Mouse (Mus musculus): ENCODE data around the gene Slc7a7.
"Not testable (repeated sequence)": the region's sequence is repeated elsewhere in the genome, so short reads cannot be mapped to it uniquely, and the experiment has no call there.

Gene Slc7a7

DNA sequence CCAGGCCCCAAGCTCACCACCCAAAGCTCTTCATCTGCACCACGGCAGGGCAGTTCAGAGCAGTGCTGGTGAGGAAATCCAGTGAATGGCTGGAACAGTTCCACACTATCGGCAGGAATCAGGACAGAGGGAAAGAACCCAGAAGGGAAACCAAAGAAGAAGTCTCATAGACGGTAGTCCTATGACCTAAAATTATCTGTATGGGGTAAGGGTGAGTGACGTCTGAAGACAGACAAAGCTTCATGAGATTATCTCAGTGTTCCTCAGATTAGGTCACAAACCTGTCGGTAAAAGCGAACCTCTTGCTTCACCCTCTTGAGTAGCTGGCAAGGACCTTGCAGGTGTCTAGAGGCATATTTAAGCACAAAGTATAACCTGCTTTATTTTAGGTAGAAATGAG is 40.4 kb downstream of the Slc7a7 start:
- no peak for DNase-seq (ENCODE audit: low spot score)

DNA sequence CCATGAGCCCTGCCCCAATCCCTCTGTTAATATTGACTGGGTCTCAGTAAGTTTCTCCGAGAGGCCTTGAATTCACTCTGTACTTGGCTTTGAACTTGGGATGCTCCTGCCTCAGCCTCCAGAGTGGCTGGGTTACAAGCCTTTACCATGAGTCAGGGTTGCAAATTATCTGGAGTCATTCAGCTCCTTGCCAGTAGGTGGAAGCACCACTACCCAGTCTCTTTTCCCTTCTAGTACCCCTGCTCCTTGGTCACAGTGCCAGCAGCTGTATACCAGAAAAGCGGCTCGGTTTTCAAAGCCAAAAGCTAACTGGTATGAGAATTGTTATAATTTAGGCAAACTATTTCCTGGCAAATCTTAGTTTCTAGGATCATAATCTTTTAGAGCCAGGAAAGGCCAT is 41.7 kb downstream of the Slc7a7 start:
- peak; percentile 34 for DNase-seq (ENCODE audit: low spot score)

DNA sequence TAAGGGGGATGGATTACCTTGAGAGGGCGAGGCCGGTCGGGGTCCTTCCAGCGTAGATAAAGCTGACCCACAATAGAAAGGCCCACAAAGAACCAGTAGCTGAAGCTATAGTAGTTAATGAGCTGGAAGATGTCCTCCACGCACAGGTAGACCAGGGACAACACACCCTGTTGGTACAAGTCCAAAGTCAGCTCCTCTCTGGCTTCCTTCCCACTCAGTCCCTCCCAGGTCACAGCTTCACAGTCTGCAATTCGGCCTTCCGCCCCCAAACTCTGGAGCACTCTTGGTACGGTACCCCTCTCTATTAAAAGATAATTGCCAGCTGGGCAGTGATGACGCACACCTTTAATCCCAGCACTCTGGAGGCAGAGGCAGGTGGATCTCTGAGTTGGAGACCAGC is 44.7 kb downstream of the Slc7a7 start:
- DNase-seq (ENCODE audit: low spot score): no peak

DNA sequence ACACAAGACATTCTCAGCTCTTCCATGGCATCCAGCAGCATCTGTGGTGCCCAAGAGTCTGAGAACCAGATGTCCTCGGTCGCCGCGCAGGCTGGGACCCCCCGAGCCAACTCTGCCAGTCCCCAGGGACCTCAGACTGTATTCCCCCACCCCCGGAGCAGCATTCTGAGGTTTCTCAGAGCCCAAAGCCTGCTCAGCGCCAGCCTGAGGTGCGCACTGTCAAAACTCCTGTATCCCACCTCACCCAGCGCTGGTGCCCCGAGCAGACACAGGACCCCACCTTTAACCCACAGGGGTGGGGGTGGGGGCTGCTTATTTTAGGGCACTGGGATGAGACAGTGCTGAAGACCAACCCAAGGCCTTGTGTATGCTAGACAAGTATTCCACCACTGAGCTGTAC is 46.1 kb downstream of the Slc7a7 start:
- no peak for DNase-seq (ENCODE audit: low spot score)

DNA sequence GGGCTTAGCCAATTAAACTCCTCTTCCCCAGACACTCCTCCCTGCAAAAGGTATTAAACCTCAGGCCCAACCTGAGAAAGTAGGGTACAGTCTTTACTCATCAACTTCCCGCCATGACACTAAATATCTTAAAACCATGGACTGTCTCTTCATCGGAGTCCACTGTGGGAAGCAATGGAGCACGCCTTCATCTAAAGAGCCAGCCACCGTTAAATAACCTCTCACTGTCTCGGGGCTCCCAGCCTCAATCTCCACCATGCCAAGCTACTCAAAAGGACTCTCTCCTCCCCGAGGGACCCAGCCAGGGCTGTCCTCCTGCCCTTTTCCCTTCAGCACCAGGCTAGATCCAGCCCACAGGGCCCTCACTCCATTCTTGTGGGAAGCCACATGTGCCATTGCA is 47.0 kb downstream of the Slc7a7 start:
- DNase-seq (ENCODE audit: low spot score): no peak

DNA sequence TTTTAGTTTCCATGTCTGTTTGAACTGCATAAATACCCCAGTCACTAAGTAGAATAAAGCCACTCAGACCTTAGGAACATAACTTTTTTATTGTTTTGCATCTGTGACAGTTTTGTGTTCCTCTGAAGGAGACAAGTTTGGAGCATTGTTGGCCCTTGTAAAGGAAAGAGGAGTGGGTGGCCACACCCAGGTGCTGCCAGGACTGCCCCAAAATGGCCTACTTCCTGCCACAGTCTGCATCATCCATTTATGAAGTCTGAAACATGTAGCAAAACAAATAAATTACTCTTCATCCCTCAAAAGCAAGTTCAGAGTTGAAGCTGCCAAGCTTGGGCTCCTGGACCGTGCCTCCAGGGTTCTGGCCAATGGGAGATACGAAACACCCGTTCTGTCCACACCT is 48.2 kb downstream of the Slc7a7 start:
- DNase-seq (ENCODE audit: low spot score): no peak

DNA sequence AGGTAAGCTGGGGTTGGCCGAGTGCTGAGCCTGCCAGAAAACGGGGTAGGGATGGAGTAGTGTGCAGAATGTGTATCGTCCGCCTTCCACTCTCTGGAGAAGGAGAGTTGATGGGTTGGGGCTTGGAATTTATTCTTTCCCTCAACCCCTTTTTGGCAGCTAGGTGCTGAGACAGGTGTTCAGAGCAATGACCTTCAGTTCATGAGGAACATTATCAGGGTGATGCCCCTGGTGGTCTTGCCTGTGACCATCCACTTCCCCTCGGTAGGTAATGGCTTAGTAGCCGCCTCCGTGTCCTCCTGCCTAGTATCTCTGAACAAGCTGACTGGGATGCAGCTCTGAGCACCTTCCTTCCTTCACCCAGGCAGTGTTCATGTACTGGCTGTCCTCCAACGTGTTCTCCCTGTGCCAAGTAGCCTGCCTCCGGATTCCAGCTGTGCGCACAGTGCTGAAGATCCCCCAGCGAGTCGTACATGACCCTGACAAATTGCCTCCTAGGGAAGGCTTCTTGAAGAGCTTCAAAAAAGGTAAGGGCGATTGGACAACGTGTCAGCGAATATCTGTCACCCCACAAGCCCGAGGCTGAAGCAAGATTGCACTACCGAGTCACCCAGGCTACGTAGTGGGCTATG is 50.0 kb downstream of the Slc7a7 start:
- no peak for DNase-seq (ENCODE audit: low spot score)

DNA sequence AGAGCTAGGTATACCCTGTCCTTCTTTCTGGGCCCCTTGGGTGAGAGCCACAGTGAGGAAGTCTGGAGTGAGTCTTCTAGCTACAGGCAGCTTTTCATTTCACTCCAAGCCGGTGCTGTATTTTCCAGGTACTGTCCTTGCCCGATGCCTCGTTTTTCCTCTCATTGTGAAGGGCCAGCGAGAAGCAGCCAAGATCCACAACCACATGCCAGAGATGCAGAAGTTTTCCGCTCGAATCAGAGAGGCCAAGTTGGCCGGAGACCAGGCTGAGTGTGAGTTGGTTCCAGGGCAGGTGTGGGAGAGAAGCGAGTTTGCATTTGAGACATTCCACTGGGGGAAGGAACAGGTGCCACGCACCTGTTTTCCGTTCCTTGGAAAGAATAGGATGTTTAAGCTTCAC is 51.0 kb downstream of the Slc7a7 start:
- DNase-seq (ENCODE audit: low spot score): no peak

DNA sequence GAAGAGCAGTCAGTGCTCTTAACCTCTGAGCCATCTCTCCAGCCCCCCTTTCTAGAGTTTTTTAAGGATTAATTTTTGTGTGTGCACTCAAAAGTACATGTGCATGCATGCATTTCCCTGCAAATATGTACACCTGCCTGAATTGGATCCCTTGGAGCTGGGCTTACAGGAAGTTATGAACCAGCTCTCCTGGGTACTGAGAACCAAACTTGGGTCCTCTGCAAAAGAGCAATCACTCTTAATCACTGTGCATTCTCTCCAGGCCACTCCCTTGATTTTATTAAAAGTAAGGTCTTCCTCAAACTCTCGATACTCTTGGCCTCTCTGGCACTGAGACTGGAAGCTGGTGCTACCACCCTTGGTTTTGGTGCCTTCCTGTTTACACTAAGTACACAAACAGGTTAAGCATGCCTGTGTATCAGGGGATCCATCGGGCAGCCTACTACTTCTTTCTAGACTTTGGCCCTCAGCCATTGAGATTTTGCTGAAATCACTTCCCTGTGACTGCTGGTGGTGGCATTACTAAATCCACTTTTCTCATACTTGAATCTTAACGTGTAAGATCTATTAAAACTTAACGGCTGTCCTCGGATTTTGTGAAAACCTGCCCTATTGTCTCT is 52.4 kb downstream of the Slc7a7 start:
- no peak for DNase-seq (ENCODE audit: low spot score)

DNA sequence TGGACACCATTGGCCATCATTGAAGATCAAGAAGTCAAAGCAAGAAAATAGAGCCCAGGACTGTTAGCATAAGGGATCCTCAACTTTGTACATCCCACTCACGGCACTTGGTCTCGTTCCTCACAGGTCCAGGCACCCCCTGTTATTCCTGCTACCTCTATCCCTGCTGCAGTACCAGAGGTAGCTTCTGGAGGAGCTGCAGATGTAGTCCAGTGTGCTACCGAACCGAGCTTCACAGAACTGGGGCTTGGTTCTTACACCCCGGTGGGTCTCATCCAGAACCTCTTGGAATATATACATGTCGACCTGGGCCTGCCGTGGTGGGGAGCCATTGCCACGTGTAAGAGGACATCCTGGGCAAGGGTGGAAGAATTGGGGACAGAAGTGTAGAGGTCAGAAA is 54.4 kb downstream of the Slc7a7 start:
- DNase-seq (ENCODE audit: low spot score): no peak

DNA sequence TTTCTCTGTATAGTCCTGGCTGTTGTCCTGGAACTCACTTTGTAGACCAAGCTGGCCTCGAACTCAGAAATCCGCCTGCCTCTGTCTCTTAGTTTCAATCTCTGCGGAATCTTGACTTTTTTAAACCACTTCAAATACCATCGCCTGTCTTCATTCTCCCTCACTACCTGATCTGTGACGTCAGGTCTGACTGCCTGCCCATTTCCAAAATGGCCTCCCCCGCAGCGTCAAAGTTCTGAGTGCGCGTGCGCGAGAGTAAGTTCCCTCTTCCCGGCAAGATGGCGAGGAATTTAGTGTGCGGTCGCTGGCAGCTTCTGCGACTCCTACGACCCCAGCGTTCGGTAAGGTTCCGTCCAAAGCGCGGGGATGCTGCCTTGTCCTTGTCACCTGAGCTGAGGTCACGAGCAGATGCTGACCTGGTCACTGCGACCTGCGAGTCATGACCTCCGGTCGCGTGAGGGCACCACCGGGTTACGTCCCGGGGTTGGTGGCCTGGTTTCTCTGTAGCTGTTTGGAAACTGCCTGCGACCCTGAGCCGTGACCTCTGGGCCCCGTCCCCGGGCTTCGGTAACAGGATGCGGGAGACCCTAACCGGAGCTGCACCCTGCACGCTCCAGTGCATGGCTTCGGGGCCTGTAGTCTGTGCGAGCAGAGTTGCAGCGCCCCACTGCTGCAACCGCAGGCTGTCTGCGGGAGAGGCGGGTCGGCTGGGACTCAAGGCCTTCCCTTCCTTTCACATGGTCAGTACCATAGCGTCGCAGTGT is 56.8 kb downstream of the Slc7a7 start, which contains the start of gene Oxa1l:
Gene Oxa1l, plus strand, starts transcription at position 258 of the 764 bp plus-strand sequence.
- peak; percentile 97 for DNase-seq (ENCODE audit: low spot score)

DNA sequence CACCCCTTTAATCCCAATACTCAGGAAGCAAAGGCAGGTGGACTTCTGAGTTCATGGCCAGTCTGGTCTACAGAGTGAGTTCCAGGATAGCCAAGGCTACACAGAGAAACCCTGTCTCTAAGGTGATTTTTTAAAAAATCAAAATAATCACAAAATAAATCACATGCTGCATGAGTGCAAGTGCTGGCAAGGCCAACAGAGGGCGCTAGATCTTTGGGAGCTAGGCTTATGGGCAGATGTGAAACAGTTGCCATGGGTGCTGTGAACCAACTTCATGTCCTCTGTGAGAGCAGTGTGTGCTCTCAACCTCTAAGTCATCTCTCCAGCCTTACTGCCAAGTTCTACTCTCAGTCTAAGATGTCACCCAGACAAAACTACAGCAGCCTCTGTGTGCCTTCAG is 63.2 kb downstream of the Slc7a7 start:
- no peak for DNase-seq (ENCODE audit: low spot score)

DNA sequence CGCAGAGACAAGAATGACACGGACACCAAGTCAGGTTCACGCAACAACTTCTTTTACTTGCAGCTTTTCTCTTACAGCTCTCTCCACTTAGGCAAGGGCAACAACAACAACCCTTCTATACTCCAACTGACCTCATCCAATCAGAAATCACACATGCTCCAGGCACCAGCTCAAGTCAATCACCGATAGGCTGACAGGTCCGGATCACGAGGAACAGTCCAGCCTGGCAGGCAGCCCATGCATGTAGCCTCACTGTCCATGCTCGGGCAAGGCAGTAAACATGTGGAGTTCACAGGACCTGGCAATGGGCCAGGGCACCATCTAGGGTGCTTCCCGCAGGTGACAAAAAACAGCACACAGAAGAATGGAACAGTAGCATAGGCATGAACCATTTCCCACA is 65.3 kb downstream of the Slc7a7 start:
- no peak for DNase-seq (ENCODE audit: low spot score)

DNA sequence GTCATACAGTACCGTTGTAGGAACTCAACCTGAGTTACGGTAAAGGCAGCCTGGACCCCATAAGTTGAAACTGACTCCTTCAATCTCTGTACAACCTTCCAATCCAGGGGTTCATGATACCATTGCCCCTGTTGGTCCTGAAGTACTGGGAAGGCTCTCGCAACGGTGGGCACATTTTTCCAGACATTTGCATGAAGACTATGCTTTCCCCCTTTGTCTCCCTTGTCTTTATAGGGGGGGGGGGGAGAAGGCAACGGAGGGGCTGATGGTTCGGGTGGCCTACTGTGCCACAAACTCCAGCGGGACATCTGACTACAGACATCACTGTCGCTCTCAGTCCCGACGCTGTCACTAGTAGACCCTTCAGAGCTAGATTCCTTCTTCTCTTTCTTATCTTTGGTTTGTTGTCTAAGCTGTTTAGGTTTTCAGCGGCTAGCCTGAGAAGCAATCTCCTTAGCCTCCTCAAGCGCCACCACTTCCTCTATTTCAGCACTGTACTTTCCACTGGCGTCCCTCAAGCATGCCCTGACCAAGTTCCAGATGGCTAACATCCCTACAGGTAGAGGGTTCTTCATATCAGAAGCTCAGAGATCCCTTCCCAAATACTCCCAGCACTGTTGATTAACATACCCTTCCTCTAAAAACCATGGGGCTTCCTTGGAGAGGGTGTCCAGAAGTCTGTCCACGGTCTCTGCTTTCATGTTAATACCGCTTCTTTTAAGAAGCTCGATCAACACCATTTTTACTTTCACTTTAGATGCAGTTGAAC is 66.6 kb downstream of the Slc7a7 start:
- DNase-seq (ENCODE audit: low spot score): not testable (repeated sequence)

DNA sequence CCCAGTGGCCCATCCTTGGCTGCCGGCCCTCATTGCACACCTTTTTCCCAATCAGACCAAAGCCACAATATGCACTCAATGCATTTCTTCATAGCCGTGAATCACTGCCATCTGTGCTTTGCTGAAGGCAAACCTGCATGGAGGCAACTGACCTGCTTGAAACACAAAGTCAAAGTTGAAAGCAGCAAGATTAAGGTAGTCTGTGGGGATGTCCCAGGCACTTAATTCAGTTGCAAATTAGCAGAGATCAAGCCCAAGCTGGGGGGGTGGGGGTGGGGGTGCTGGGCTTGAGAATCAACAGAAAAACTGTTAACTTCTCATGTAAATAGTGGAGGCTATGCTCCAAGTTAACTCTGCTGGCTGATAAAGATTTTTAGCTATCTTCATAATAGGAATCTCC is 75.8 kb downstream of the Slc7a7 start:
- DNase-seq (ENCODE audit: low spot score): not testable (repeated sequence)

DNA sequence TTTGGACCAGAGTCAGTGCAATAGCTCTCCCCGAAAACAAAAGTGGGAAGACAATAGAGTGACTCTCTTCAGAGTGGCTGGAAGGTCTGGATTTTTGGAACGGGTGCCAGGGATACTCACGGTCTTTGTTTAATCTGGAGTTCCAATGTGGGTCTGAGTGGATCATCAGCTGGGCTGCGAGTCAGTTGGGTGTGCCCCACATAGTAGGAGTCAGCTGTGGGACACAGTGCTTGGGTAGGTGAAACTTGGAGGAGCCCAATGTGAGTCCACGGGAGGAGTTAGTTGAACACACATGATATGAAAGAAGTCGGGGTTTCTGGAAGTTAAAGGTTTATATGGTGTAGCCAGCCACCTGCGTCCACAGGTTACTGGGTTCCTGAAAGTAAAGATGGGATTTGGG is 76.7 kb downstream of the Slc7a7 start:
- no peak for DNase-seq (ENCODE audit: low spot score)

DNA sequence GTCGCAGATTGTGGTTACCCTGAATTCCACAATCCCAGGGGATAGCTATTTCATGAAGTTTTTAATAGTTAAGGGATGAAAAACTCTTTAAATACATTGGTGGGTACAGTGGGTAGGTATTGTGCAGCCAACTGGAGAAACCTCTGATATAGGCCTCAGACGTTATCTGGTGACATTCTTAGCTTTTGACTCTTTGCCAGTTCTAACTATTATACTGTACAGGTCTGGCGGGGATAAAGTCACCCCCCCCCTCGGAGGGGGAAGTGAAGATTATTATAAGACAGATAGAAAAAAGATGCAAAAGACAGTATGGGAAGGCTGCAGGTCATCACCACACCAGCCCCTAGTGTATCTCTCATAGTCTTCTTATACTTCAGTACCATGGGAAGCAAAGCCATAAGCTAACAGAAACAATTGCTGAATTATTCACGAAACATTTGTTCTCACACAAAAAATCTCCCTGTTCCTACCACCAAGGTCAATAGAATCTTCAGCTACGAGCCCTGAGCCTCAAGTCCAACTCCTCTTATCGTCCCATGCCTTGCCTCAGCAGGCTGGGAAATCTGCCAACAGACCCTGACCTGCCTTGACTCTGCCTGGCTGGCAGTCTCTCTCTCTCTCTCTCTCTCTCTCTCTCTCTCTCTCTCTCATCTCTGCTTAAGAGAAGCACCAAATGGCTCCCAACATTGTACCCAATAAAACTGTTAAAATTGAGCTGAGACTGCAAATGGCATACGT is 84.0 kb downstream of the Slc7a7 start:
- no peak for DNase-seq (ENCODE audit: low spot score)

DNA sequence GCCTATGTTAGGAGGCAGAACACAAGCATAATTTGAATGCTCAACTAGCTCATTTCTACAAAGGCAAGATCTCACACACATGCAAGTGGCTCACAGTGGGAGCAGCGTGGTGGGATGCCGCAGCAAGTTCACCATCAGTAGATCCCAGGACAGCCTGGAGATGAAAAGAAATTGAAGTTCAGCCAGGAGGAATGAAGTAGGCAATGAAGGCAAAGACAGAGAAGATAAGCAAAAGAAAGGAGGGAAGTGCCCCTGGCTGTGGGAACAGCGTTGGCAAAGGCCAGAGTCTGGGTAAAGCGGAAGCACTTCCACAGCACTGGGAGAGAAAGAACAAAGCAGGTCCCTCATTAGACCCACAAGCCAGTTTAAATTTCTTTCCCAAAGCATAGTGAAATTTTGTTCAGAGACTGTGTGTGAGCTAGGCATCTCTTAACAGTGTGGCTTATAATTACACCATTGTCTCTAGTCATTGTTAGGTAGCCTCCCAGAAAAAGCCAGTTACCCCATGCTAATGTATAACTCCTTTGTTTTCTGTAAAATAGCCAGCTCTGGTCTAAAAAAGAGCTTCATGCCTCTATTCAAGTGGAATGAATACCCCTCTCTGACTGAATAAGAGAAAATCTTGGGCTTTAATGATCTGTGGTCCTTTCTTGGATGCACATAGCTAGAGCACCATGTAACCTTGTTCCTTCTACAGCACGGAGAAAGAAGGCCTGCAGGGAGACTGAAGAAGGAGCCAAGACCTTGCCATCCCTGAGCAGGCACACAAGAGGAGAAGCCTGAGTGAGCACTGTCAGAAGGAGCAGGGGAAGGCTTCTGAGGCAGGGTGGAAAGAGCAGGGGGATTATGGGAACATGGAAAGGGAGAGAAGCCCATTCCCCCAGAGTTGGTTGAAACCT is 85.2 kb downstream of the Slc7a7 start:
- no peak for DNase-seq (ENCODE audit: low spot score)

DNA sequence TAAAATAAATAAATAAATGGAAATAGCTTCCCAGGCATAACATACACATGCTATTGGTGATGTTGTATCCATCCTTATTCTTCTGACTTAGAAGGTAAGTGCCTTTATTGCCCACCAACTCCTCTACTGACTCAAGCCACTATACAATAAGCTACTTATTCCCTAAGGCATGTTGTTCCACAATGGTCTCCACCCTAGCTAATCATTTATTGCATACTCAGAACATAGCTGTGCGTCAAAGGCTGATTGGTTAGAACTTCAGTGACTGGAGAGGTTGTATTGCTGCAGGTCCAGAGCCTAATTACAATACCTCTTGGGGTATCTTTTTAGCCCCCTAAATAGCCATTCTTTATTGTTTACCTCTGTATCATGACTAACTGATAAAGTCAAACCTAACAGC is 86.4 kb downstream of the Slc7a7 start:
- DNase-seq (ENCODE audit: low spot score): no peak

DNA sequence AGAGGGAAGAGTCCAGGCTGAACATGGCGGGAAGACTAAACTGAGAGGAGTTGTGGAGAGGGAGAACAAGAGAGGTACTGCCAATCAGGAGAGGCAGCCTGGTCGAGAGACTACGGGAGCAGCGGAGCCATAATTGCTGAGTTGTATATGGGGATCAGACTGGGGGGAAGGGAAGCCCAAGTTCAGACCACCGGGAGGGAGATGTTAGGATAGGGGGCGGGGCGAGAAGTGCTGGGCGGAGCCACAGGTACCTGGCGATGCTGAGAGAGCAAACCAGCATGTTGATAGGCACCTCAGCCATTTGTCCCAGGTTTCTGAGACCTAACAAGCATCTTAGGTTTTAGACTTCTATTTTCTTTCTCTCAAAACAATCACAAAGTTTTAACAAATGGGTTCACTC is 88.4 kb downstream of the Slc7a7 start:
- DNase-seq (ENCODE audit: low spot score): no peak

DNA sequence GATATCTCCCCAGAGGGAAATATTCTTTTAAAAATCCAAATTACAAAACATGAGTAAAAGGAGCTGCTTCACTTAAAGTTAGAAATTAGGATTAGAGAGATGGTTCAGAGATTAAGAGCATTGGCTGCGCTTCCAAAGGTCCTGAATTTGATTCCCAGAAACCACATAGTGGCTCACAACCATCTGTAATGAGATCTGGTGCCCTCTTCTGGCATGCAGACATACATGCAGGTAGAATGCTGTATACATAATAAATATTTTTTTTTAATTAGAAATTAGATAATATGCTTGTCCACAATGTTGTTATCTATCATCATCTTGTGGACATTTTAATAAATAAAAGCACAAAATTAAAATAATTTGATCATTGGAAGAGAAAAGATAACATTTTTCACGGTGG is 89.0 kb downstream of the Slc7a7 start:
- DNase-seq (ENCODE audit: low spot score): no peak
